Mouse (Mus musculus) thymus, adult 2 months (tissue): ENCODE measurements around the gene Cdc25a.

Source experiments
- CTCF ChIP-seq: fragments of 200-500 bp; IDR thresholded peaks from 2 replicates; pipeline ENCODE4 v1.5.1; 2012; ENCODE audit warnings: mild to moderate bottlenecking, control low read depth, low read length, moderate library complexity, borderline replicate concordance; ENCODE audit not compliant: control insufficient read depth, poor library complexity, insufficient read depth; ENCODE audit errors: extremely low read depth
- POLR2A ChIP-seq: fragments of 200-500 bp; IDR thresholded peaks from 2 replicates; pipeline ENCODE4 v1.6.1; 2012; ENCODE audit warnings: mild to moderate bottlenecking, low read length, control low read depth, moderate library complexity; ENCODE audit not compliant: control insufficient read depth, poor library complexity, insufficient read depth; ENCODE audit errors: extremely low read depth

GRCm38 (mm10) chr9:109917931-109918330, 42.6 kb downstream of the Cdc25a start:
- TF ChIP-seq POLR2A (no peak), CTCF (no peak)
